Mouse (Mus musculus) ES-E14 (cell line): ENCODE results near the gene Fam168b. TPM values are rescaled to one million over a fixed set of nuclear protein-coding genes. Genes with fewer than 3 reads are reported as not detected.

Experiments used
- DNase-seq: peaks from one replicate; pipeline ENCODE4 v3.0.0-alpha.2; 2013; ENCODE audit warnings: low read depth, low spot score
- H3K27ac ChIP-seq: 2 replicates; pipeline ENCODE4 v1.5.1; 2012; ENCODE audit warnings: low read depth, mild to moderate bottlenecking, low read length, moderate library complexity, mixed read lengths; ENCODE audit not compliant: poor library complexity, insufficient read depth, severe bottlenecking
- H3K36me3 ChIP-seq: 2 replicates; pipeline ENCODE4 v1.6.1; 2012; ENCODE audit warnings: mild to moderate bottlenecking, low read length, moderate library complexity, mixed read lengths; ENCODE audit not compliant: control insufficient read depth, poor library complexity, insufficient read depth, severe bottlenecking
- H3K4me1 ChIP-seq, 2 experiments: fragments of 150-350 bp in 1 of 2; sonication (generic) in 1 of 2; 2 replicates each; pipeline ENCODE4 v1.6.1; 2012; ENCODE audit warnings: low read length in 2 of 2, mild to moderate bottlenecking in 1 of 2, mixed read lengths in 1 of 2; ENCODE audit not compliant: control insufficient read depth in 2 of 2, insufficient read depth in 2 of 2, poor library complexity in 1 of 2
- H3K4me3 ChIP-seq, 2 experiments: fragments of 150-350 bp in 1 of 2; sonication (generic) in 1 of 2; 2 replicates each; pipeline ENCODE4 v1.5.1; 2012; ENCODE audit warnings: low read length in 2 of 2, low read depth in 1 of 2, mild to moderate bottlenecking in 1 of 2, mixed read lengths in 1 of 2; ENCODE audit not compliant: insufficient read depth in 1 of 2, poor library complexity in 1 of 2, severe bottlenecking in 1 of 2
- H3K9ac ChIP-seq: 2 replicates; pipeline ENCODE4 v1.6.1; 2012; ENCODE audit warnings: low read depth, mild to moderate bottlenecking, low read length, mixed read lengths; ENCODE audit not compliant: poor library complexity, insufficient read depth, severe bottlenecking
- H3K9me3 ChIP-seq: fragments of 150-350 bp; sonication (generic); 2 replicates; pipeline ENCODE4 v1.6.1; 2012; ENCODE audit warnings: low read depth, mild to moderate bottlenecking, low read length; ENCODE audit not compliant: control insufficient read depth, insufficient read depth
- CHD2 ChIP-seq: IDR thresholded peaks from 2 replicates; pipeline ENCODE4 v1.6.1; 2014; ENCODE audit warnings: mild to moderate bottlenecking, low read depth, low read length, inconsistent platforms
- HCFC1 ChIP-seq: IDR thresholded peaks from 2 replicates; pipeline ENCODE4 v1.6.1; 2012; ENCODE audit warnings: low read length, inconsistent platforms, borderline replicate concordance; ENCODE audit not compliant: insufficient read depth
- MAFK ChIP-seq: IDR thresholded peaks from 2 replicates; pipeline ENCODE4 v1.6.1; 2014; ENCODE audit warnings: mild to moderate bottlenecking, low read depth, low read length, inconsistent platforms; ENCODE audit not compliant: insufficient read depth
- ZC3H11A ChIP-seq: IDR thresholded peaks from 2 replicates; pipeline ENCODE4 v1.6.1; 2012; ENCODE audit warnings: low read depth, mild to moderate bottlenecking, inconsistent platforms, low read length, borderline replicate concordance
- ZNF384 ChIP-seq: IDR thresholded peaks from 2 replicates; pipeline ENCODE4 v1.6.1; 2012; ENCODE audit warnings: low read depth, low read length, inconsistent platforms
- in situ Hi-C, 2 experiments: fragments of 600-800 bp; cut with MboI; formaldehyde crosslinking; loops; one replicate each; pipeline ENCODE4 v1.15.1; 2025; ENCODE audit warnings: low sequenced_read_pairs in 2 of 2, inconsistent platforms in 1 of 2; ENCODE audit not compliant: unreplicated experiment in 2 of 2
- total RNA-seq: library from RNA; depleted of rRNA; stranded (reverse); fragments of 300-350 nt; gene quantifications from 2 replicates; pipeline ENCODE4 v1.2.3, GENCODE M21; 2012

Fam168b gene
- total RNA-seq, 1 experiment = 36.1 TPM

DNA sequence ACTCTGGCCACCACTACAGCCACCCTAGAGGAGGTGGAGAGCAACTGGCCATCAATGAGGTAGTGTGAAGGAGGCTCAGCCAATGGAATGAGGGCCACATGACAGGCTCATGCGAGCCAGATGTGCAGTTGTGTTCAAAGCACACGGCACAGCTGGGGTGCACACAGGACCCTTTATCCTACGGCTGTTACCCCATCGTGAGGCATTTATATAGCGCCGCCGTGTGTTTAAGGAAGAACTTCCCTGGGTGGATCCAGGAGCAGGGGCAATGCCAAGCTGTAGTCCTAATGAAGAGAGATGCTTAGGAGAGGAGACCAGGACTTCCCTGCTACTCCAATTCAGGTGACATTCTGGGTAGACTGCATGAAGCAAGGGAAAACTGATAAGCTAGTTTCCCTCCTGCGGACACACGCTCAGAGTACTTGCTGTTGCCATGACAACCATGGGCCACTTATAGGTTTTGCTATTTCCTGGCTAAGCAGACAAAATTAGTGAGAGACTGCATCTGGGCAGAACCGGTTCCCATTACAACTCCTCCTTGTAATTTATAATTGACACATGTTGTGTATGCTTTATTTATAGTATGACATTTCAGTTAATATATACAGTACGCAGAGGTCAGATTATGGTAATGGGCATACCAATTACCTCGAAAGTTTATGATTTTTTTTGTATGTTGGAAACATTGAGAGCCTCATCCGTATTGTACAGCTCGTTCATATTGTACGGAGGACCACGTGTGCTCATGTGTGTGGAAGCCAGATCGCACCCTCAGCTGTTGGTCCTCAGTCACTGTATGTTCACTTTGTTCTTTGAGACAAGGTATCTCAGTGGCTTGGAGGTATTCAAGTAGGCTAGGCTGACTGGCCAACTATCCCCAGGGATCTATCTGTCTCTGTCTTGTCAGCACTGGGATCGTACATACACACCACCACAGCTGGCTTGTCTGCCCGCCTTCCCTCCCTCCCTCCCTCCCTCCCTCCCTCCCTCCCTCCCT, 49.3 kb downstream of the Fam168b start:
- TF ChIP-seq MAFK (no peak), ZNF384 (no peak), HCFC1 (no peak), ZC3H11A (no peak), CHD2 (no peak)
- no peak overlapping the region for H3K4me3 ChIP-seq
- H3K9me3 ChIP-seq = no peaks in the 10 kb centered on the region
- no peaks in the 10 kb centered on the region for H3K36me3 ChIP-seq
- no peak overlapping the region for H3K9ac ChIP-seq
- no peak overlapping the region for H3K27ac ChIP-seq
- in situ Hi-C loops = no loop called here
- no peak for DNase-seq
- no peaks in the 10 kb centered on the region for H3K4me1 ChIP-seq

- Histone ChIP-seq H3K36me3 (no peaks in the 10 kb centered on the region), H3K4me3 (no peak overlapping the region), H3K4me1 (no peaks in the 10 kb centered on the region), H3K9me3 (no peaks in the 10 kb centered on the region), H3K27ac (no peak overlapping the region), H3K9ac (no peak overlapping the region)
- in situ Hi-C loops = no loop called here
- DNase-seq = no peak
- TF ChIP-seq HCFC1 (no peak), MAFK (no peak)
Observed at GRCm38 (mm10) chr1:34783538-34784161, 59.2 kb downstream of the Fam168b start.

DNA sequence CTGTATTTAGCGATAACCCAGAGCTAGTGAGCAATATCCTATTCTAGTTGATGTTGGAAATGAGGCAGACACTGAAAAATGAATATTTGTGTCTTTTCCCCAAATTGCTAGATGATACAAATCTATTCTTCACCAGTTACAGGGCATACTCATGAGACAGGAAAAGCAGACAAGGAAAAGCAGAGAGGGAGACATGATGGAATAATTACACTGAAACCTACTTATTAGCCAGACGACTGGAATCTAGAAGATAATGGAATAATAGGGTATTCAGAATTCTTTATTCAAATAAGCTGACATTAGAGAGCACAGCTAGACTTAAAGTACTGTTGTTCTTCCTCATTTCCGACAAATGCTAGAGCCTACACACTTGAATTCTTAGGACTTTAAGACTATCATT, 67.0 kb downstream of the Fam168b start:
- no peaks in the 10 kb centered on the region for H3K9me3 ChIP-seq
- no peak overlapping the region for H3K4me3 ChIP-seq
- H3K27ac ChIP-seq = no peak overlapping the region
- no peak for DNase-seq
- in situ Hi-C loops = no loop called here
- no peaks in the 10 kb centered on the region for H3K4me1 ChIP-seq
- TF ChIP-seq MAFK (no peak), HCFC1 (no peak), ZNF384 (no peak), ZC3H11A (no peak), CHD2 (no peak)
- H3K9ac ChIP-seq = no peak overlapping the region
- no peaks in the 10 kb centered on the region for H3K36me3 ChIP-seq

DNA sequence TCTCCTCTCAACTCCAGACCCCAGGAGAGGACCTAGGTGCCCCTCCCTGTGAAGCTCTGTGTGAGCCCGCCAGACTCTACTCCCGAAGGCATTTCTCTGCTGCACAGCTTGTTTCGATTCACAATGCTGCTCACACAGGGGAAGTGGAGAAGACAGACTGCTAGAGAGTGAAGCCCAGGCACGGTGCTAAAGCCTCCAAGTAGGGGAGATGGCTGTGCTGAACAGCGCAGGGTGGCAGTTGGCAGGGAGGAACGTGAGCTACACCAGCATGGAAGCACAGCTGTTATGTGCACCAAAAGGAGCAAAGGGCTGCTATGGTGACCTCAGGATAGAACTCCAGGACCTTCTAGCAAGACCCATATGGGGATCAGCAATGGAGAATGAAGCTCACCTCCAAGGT, 74.0 kb downstream of the Fam168b start:
- H3K4me1 ChIP-seq = no peaks in the 10 kb centered on the region
- TF ChIP-seq ZC3H11A (no peak), ZNF384 (no peak), CHD2 (no peak), MAFK (no peak), HCFC1 (no peak)
- H3K4me3 ChIP-seq = no peak overlapping the region
- DNase-seq = no peak
- no peak overlapping the region for H3K27ac ChIP-seq
- H3K9me3 ChIP-seq = no peaks in the 10 kb centered on the region
- no peak overlapping the region for H3K9ac ChIP-seq
- in situ Hi-C loops = no loop called here
- H3K36me3 ChIP-seq = no peaks in the 10 kb centered on the region
